Mouse (Mus musculus): ENCODE measurements around the gene Csf2rb2.
"Not testable (repeated sequence)": the region's sequence is repeated elsewhere in the genome, so short reads cannot be mapped to it uniquely, and the experiment has no call there.

The Csf2rb2 gene

GRCm38 (mm10) chr15:78305341-78305933, at the start of gene Csf2rb2:
Csf2rb2 (minus strand) TSS chr15:78305721.
- in situ Hi-C loops (cut with MboI; ENCODE audit: low pct_unique_long_range_greater_than_20kb in 1 of 2, low sequenced_read_pairs in 2 of 2, unreplicated experiment in 1 of 2) = no loop called here

GRCm38 (mm10) chr15:78354958-78355357, 49.4 kb upstream of the Csf2rb2 start:
- in situ Hi-C loops (cut with MboI; ENCODE audit: low pct_unique_long_range_greater_than_20kb in 1 of 2, low sequenced_read_pairs in 2 of 2, unreplicated experiment in 1 of 2) = loop anchor here in 1 of 2 experiments (5.0 kb wide), 1 partner anchor 182 kb away; no protein-coding TSS in a partner anchor

GRCm38 (mm10) chr15:78351586-78352165, 46.2 kb upstream of the Csf2rb2 start:
- in situ Hi-C loops (cut with MboI; ENCODE audit: low pct_unique_long_range_greater_than_20kb in 1 of 2, low sequenced_read_pairs in 2 of 2, unreplicated experiment in 1 of 2) = loop anchor here in 1 of 2 experiments (5.0 kb wide), 1 partner anchor 186 kb away; no protein-coding TSS in a partner anchor

GRCm38 (mm10) chr15:78344567-78344966, 39.0 kb upstream of the Csf2rb2 start:
- in situ Hi-C loops (cut with MboI; ENCODE audit: low pct_unique_long_range_greater_than_20kb in 1 of 2, low sequenced_read_pairs in 2 of 2, unreplicated experiment in 1 of 2) = no loop called here

GRCm38 (mm10) chr15:78343683-78344082, 38.2 kb upstream of the Csf2rb2 start:
- in situ Hi-C loops (cut with MboI; ENCODE audit: low pct_unique_long_range_greater_than_20kb in 1 of 2, low sequenced_read_pairs in 2 of 2, unreplicated experiment in 1 of 2) = no loop called here

- in situ Hi-C loops (cut with MboI; ENCODE audit: low pct_unique_long_range_greater_than_20kb in 1 of 2, low sequenced_read_pairs in 2 of 2, unreplicated experiment in 1 of 2) = not testable (repeated sequence)
Observed at GRCm38 (mm10) chr15:78340919-78341318, 35.4 kb upstream of the Csf2rb2 start.

- in situ Hi-C loops (cut with MboI; ENCODE audit: low pct_unique_long_range_greater_than_20kb in 1 of 2, low sequenced_read_pairs in 2 of 2, unreplicated experiment in 1 of 2) = not testable (repeated sequence)
Observed at GRCm38 (mm10) chr15:78339627-78340423, 34.3 kb upstream of the Csf2rb2 start.

GRCm38 (mm10) chr15:78334380-78334779, 28.9 kb upstream of the Csf2rb2 start:
- in situ Hi-C loops (cut with MboI; ENCODE audit: low pct_unique_long_range_greater_than_20kb in 1 of 2, low sequenced_read_pairs in 2 of 2, unreplicated experiment in 1 of 2) = no loop called here

GRCm38 (mm10) chr15:78332981-78333380, 27.5 kb upstream of the Csf2rb2 start:
- in situ Hi-C loops (cut with MboI; ENCODE audit: low pct_unique_long_range_greater_than_20kb in 1 of 2, low sequenced_read_pairs in 2 of 2, unreplicated experiment in 1 of 2) = no loop called here

GRCm38 (mm10) chr15:78331523-78332340, 26.2 kb upstream of the Csf2rb2 start:
- in situ Hi-C loops (cut with MboI; ENCODE audit: low pct_unique_long_range_greater_than_20kb in 1 of 2, low sequenced_read_pairs in 2 of 2, unreplicated experiment in 1 of 2) = no loop called here

GRCm38 (mm10) chr15:78330706-78331105, 25.2 kb upstream of the Csf2rb2 start:
- in situ Hi-C loops (cut with MboI; ENCODE audit: low pct_unique_long_range_greater_than_20kb in 1 of 2, low sequenced_read_pairs in 2 of 2, unreplicated experiment in 1 of 2) = no loop called here

GRCm38 (mm10) chr15:78329972-78330371, 24.5 kb upstream of the Csf2rb2 start:
- in situ Hi-C loops (cut with MboI; ENCODE audit: low pct_unique_long_range_greater_than_20kb in 1 of 2, low sequenced_read_pairs in 2 of 2, unreplicated experiment in 1 of 2) = loop anchor here in 1 of 2 experiments (10.0 kb wide), 1 partner anchor 65 kb away; no protein-coding TSS in a partner anchor

GRCm38 (mm10) chr15:78328520-78329097, 23.1 kb upstream of the Csf2rb2 start:
- in situ Hi-C loops (cut with MboI; ENCODE audit: low pct_unique_long_range_greater_than_20kb in 1 of 2, low sequenced_read_pairs in 2 of 2, unreplicated experiment in 1 of 2) = loop anchor here in 1 of 2 experiments (10.0 kb wide), 1 partner anchor 64 kb away; no protein-coding TSS in a partner anchor

- in situ Hi-C loops (cut with MboI; ENCODE audit: low pct_unique_long_range_greater_than_20kb in 1 of 2, low sequenced_read_pairs in 2 of 2, unreplicated experiment in 1 of 2) = loop anchor here in 1 of 2 experiments (10.0 kb wide), 1 partner anchor 63 kb away; no protein-coding TSS in a partner anchor
Observed at GRCm38 (mm10) chr15:78327753-78328341, 22.3 kb upstream of the Csf2rb2 start.

- in situ Hi-C loops (cut with MboI; ENCODE audit: low pct_unique_long_range_greater_than_20kb in 1 of 2, low sequenced_read_pairs in 2 of 2, unreplicated experiment in 1 of 2) = loop anchor here in 1 of 2 experiments (10.0 kb wide), 1 partner anchor 62 kb away; no protein-coding TSS in a partner anchor
Observed at GRCm38 (mm10) chr15:78326747-78327146, 21.2 kb upstream of the Csf2rb2 start.

GRCm38 (mm10) chr15:78325671-78326339, 20.3 kb upstream of the Csf2rb2 start, which contains the start of gene Csf2rb:
Csf2rb (plus strand) TSS chr15:78325752.
- in situ Hi-C loops (cut with MboI; ENCODE audit: low pct_unique_long_range_greater_than_20kb in 1 of 2, low sequenced_read_pairs in 2 of 2, unreplicated experiment in 1 of 2) = loop anchor here in 1 of 2 experiments (10.0 kb wide), 1 partner anchor 61 kb away; no protein-coding TSS in a partner anchor

- in situ Hi-C loops (cut with MboI; ENCODE audit: low pct_unique_long_range_greater_than_20kb in 1 of 2, low sequenced_read_pairs in 2 of 2, unreplicated experiment in 1 of 2) = loop anchor here in 1 of 2 experiments (10.0 kb wide), 1 partner anchor 59 kb away; no protein-coding TSS in a partner anchor
Observed at GRCm38 (mm10) chr15:78324294-78324693, 18.8 kb upstream of the Csf2rb2 start.
